Mouse (Mus musculus): Measurements from ENCODE around the gene Coq8a. TPM values are rescaled to one million over a fixed set of nuclear protein-coding genes. Genes with fewer than 3 reads are reported as not detected.

Gene Coq8a
- total RNA-seq (2021): 10 to 100 TPM; 56.1 to 65.6 TPM
- long read RNA-seq, experiment 1, full-length matches to known transcripts: 45 of 50 reads
- long read RNA-seq, experiment 1, partial matches to known transcripts: 2 of 50 reads
- long read RNA-seq, experiment 1, other reads (novel, unspliced or antisense): 3 of 50 reads
- long read RNA-seq, experiment 2, full-length matches to known transcripts: 61 of 74 reads
- long read RNA-seq, experiment 2, partial matches to known transcripts: 4 of 74 reads
- long read RNA-seq, experiment 2, other reads (novel, unspliced or antisense): 9 of 74 reads

DNA sequence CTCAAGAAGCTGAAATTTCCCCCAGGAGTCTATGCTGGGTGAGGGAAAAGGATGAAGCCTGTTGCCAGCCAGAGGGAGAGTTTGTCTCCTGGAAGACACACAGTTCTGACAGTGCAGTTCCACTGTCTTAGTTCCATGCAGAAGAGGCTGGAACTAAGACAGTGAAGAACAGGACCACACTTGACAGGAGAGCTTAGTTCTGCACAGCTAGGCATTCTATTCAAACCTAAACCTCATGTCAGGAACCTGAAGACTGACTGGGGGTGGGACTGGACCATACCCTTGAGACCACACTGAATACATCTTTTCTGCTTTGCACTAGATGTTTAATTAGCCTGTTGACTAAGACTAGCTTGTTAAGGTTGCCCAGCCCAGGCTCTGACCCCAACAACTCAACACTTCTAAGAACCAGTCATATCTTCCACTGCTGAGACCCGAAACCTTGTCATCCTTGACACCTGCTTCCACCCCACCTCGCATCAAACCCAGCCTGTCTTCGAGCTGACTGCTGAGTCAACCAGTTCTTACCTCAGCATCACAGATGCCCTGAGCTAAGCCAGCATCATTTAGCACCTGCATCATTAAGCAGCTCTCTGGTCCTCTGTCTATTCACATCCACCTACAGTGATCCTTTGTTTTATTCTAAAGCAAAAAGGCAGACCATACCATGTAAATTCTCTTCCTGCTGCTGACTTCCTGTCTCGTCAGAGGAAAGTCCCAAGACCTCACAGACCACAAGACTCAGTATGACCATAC is at the start of gene Coq8a:
Coq8a (minus strand) TSS at position 644 of the 756 bp plus-strand sequence.
- no peak for DNase-seq (ENCODE audit: low spot score in 2 of 2)
- no peak for TF ChIP-seq CTCF (conservative IDR thresholded peaks at IDR 0.05)
- H3K4me3 ChIP-seq: no peak within 1 kb of the TSS
- no peak within 1 kb of the TSS for H3K27ac ChIP-seq

DNA sequence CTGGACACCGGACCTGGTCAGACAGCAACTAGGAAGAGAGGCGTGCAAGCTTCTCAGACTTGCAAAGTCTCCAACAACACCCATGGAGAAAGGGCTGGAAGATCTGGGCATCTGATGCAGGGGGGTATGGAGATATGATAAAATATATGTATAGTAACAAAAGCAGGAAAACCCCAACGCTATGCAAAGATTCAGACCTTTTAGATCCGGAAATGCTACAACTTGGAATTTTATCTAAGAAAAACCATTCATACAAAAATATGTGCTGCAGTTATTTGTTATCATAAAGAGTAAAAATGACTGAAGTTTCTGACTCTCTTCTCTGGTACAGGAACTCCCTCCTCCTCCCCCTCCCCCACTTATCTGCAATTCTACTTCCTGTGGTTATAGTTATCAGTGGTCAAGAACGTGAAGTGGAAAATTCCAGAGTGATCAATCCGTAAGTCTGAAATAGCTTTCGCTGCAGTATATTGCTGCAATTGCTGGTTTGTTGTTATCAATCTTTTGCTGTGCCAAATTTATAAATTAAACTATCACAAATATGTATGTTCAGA is 49.3 kb upstream of the Coq8a start:
- H3K27ac ChIP-seq: no peak overlapping the region
- H3K4me3 ChIP-seq: no peak overlapping the region
- no peak for DNase-seq (ENCODE audit: low spot score in 2 of 2)
- TF ChIP-seq CTCF (conservative IDR thresholded peaks at IDR 0.05): no peak

DNA sequence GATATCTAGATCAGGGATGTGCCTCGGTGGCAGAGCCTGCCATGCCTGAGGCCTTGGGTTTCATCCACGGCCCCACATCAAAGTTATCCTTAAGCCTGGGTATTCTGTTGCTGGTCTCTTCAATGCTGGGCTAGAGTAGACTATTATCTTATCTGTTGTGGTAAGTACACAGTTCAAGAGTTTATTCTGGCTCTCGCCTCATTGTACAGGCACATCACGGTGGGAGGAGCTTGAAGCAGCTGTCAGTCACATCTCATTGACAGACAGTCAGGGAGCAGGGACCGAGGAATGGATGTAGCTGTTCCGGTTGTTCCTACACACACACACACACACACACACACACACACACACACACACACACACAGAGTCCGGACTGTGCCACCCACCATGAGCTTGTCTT is 48.5 kb upstream of the Coq8a start:
- no peak for DNase-seq (ENCODE audit: low spot score in 2 of 2)
- Histone ChIP-seq H3K27ac (no peak overlapping the region), H3K4me3 (no peak overlapping the region)
- TF ChIP-seq CTCF (conservative IDR thresholded peaks at IDR 0.05): no peak

DNA sequence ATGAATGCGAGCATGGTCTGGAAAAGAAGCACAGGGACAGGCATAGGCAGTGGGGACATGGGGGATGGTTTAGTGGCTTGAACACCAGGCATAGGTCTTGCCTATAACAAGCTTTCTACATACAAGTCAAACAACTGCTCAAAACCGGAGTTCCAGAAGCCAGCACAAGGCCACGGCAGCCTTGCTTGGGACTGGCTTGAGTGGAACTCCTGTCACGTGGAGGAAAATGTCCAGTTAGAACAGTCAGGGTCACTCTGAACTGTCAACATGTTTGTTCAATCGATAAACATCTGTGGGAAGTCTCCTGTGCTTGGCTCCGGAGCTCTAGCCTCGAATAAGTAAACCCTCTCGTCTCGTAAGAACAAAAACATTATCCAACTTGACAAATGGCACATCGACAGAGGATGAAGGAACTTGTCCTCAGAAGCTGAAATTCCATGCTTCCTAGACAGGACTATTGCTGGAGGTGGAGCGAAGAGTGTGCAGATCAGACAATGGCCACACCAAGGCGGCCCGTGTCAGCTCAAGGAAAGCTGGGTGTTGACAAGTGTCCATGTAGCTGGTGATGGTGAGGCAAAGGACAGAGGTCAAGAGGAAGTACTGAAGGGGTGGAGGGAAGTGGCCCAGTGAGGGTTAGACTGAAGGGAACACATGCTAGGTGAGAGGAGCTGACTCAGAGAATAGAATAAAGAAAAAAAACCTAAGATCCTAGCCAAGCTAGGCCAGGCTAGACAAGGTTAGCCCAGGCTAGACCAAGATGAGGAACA is 46.5 kb upstream of the Coq8a start:
- TF ChIP-seq CTCF (conservative IDR thresholded peaks at IDR 0.05): no peak
- no peak for DNase-seq (ENCODE audit: low spot score in 2 of 2)
- Histone ChIP-seq H3K4me3 (no peak overlapping the region), H3K27ac (no peak overlapping the region)

DNA sequence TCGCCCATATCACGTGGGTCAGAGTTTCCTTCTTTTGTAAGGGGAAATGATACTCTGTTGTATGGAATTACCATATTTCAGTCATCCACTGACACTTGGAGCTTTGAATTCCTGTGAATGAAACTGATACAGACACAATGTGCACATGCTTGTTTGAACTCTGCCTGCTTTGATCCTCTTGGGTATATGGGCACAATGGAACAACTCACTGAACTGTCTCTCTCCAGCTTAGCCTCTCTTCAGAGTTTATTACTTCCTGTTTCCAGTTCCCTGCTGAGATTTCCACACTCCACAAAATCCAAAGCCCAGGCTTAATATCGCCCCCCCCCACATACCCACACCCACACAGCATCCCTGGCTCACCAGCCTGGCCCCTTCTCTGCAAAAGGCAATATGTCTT is 32.3 kb upstream of the Coq8a start:
- TF ChIP-seq CTCF (conservative IDR thresholded peaks at IDR 0.05): no peak
- H3K27ac ChIP-seq: no peak overlapping the region
- no peak for DNase-seq (ENCODE audit: low spot score in 2 of 2)
- H3K4me3 ChIP-seq: no peak overlapping the region

DNA sequence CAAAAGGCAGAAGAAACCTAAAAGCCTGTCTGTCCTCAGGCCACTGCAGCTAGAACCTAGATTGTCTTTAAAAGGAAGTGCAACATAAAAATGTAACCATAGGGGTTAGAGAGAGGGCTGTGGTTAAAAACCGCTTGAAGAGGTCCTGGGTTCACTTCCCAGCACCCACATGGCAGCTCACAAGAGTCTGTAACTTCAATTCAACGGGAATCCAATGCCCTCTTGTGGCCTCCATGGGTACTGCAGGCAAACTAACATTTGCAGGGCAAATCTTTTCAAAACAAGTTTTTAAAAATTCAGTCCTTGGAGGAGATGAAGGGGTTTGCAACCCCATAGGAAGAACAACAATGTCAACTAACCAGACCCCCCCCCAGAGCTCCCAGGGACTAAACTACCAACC is 31.2 kb upstream of the Coq8a start:
- peak; percentile 76 for TF ChIP-seq CTCF (conservative IDR thresholded peaks at IDR 0.05)
- Histone ChIP-seq H3K27ac (no peak overlapping the region), H3K4me3 (no peak overlapping the region)
- DNase-seq (ENCODE audit: low spot score in 2 of 2): no peak

DNA sequence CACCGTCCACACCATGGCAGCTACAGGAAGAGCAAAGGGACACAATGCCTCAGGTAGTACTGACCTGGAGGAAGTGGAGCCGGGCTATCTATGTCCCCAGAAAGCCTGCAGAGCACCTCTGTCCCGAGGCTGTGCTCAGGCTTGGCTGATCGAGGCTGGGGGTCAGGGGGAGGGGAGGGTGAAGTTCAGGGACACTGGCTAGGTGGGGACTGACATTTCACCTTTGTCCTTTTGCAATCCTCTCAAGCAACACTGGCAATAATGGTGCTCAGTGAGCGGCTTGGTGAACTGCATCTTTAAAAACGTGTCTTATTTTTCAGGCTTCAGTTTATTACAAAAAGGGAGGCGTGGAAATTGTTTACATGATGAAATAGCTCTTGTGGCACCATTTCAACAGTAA is 30.5 kb upstream of the Coq8a start:
- DNase-seq (ENCODE audit: low spot score in 2 of 2): no peak
- Histone ChIP-seq H3K27ac (no peak overlapping the region), H3K4me3 (no peak overlapping the region)
- no peak for TF ChIP-seq CTCF (conservative IDR thresholded peaks at IDR 0.05)

DNA sequence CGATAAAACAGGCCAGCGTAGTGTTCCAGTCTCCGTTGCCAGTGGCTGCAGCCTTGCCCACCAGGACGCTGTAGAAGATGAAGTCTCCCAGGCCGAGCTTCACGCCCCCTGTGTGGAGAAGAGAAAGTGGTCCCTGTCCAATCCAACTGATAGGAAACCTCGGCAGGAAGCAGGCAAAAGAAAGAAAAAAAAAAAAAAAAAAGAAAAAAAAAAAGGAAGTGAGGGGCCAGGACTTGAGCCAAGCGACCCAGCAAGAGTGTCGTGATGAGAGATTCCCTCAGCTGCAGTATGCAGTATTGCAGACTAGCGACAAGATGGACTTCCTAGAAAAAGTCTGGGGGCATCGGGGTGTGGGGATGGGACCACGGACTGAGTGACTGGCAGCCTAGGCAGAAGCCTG is 29.5 kb upstream of the Coq8a start:
- peak in 1 of 2 experiments; percentile 2 for DNase-seq (ENCODE audit: low spot score in 2 of 2)
- TF ChIP-seq CTCF (conservative IDR thresholded peaks at IDR 0.05): no peak
- Histone ChIP-seq H3K27ac (no peak overlapping the region), H3K4me3 (no peak overlapping the region)

DNA sequence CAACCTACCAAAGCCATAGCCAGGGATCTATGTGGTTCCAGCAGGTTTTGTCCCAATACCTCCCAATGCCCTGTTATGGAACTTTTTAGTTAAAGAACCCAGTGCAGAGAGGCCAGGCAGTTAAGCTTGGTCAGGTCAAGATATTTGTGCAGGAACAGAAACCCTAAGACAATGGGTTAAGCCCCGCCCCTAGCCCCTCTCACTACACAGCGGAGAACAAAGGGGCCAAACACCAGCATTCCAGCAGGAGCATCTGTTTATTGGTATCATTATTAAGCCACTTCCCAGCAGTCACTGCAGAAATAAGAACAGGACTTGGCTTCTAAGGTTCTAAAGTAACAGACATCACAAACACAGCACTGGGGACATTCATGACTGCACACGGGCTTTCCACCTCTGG is 27.4 kb upstream of the Coq8a start:
- no peak overlapping the region; the same call in 1 of the 2 replicates for H3K27ac ChIP-seq
- no peak for TF ChIP-seq CTCF (conservative IDR thresholded peaks at IDR 0.05)
- H3K4me3 ChIP-seq: no peak overlapping the region
- no peak for DNase-seq (ENCODE audit: low spot score in 2 of 2)

DNA sequence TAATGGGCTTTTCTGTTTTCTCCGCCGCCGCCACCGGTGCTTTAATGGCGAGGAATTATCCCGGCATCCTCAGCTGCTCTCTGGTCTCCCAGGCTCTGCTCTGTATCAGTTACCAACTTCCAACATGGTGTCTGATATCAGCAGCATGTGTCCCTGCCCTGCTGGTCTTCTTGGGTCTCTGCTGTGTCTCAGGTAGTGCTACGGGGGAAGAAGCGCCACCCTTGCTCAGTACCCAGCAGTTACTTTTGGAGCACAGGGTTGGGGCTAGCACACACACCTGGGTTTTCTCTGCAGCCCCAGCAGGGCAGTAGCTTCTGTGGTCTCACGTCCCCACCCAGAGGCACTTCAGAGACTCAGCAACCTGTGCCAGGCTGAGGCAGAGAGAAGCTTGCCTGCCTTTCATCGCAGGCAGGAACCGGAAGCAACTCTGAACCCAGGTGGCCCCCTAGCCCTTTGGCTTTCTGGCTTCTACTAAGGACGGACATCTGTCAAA is 26.9 kb upstream of the Coq8a start:
- peak overlapping the region; percentile 64; the same call in 1 of the 2 replicates for H3K27ac ChIP-seq

DNA sequence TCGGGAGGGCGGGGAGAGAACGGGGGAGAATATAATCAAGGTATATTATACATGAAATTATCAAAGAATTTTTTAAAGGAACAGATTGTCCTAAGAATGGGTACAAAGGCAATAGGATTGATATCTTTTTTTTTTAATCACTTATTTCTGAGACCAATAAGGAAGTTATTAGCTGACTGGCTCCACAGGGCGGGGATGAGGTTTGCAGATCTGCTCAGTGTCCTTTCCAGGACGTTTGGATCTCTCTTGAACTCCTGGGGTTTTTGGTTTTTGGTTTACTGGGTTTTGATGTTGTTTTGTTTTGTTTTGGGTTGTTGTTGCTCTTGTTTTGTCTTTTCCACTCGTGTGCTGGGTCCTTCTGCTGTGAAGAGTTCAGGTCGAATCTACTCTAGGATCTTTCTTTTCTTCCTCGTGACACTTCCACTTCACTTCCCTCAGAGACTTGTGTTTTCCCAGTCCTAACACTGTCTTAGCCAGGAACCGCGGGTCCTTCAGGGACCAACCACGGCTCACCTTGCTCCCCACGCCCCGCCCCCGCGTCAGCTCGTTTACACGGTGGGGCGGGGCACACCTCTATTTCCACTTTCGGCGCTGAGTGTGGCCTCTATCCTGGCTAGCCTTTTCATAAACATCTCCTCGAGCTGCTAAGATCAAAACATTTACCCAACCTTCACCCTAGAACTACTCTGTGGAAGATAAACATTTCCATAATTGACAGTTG is 26.3 kb upstream of the Coq8a start:
- peak overlapping the region; percentile 64; the same call in 1 of the 2 replicates for H3K27ac ChIP-seq
- no peak for TF ChIP-seq CTCF (conservative IDR thresholded peaks at IDR 0.05)
- peak in 1 of 2 experiments; percentile 12 for DNase-seq (ENCODE audit: low spot score in 2 of 2)
- H3K4me3 ChIP-seq: peak overlapping the region; percentile 57

More for the DNA sequence above, 26.9 kb upstream of the Coq8a start:
- peak overlapping the region; percentile 57 for H3K4me3 ChIP-seq
- 0 out of 2 replicates have a peak, but pooled peaks have one; percentile 15 for TF ChIP-seq CTCF (conservative IDR thresholded peaks at IDR 0.05)
- peak in 1 of 2 experiments; percentile 18 for DNase-seq (ENCODE audit: low spot score in 2 of 2)

DNA sequence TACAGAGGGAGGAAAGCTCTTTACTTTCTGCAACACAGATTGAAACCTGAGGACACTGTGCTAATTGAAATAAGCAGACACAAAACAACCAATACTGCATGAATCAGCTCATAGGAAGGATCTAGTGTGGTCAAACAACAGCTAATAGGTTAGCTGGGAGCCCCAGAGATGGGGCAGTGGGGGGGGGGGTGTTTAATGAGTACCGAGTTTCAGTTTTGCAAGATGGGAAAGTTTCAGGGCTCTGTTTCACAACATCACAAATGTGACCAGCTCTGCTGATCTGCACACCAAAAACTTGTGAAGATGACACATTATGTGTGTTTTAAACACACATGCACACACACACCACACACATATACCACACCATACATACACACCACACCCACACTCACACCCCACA is 22.6 kb upstream of the Coq8a start:
- DNase-seq (ENCODE audit: low spot score in 2 of 2): no peak
- Histone ChIP-seq H3K4me3 (no peak overlapping the region), H3K27ac (no peak overlapping the region)
- TF ChIP-seq CTCF (conservative IDR thresholded peaks at IDR 0.05): no peak

Data from layer of hippocampus, adult 2 months (tissue).